Mouse (Mus musculus): ENCODE measurements around the gene Rab5c. TPM values are rescaled to one million over a fixed set of nuclear protein-coding genes. Genes with fewer than 3 reads are reported as not detected.

Gene Rab5c
- polyA plus RNA-seq, 1 experiment from 2014 or later, result 18.9 TPM

DNA sequence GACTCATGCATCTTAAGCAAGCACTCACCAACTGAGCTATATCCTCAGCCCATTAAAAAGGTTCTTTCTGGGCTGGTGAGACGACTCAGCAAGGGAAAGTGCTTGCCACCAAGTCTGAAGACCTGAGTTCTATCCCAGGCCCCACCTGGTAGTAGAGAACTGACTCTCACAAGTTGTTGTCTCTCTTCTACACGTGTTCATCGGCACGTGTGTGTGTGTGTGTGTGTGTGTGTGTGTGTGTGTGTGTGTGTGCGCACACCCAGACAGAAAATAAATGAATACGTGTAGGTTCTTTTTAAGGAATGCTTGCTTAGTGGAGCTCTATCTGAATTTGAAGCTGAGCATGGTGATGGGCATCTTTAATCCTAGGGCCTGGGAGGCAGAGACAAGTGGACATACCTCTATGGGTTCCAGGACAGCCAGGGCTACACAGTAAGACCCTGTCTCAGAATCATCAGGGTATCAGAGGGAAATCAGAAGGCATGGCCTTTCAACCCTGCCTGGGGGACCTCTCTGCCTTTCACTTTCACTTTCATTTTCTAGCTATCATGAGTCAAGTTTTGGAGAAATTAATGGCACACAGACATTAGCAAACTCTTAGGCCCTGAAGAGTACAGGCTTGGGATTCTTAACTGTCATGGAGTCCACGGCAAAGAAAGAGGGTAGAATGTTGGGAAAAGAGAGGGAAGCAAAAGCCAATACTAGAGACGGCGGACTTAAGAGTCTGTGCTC, 2.7 kb downstream of the Rab5c start:
- 88% methylated on average over 9 of the region's 9 CpGs for WGBS
- H3K27me3 ChIP-seq, result no peaks in the 10 kb centered on the region
- no peak overlapping the region for H3K4me3 ChIP-seq
- no peak overlapping the region for H3K4me2 ChIP-seq (replicated peaks)
- no peaks in the 10 kb centered on the region for H3K9me3 ChIP-seq
- H3K27ac ChIP-seq, result no peak overlapping the region
- H3K9ac ChIP-seq, result no peak overlapping the region
- no peak for ATAC-seq (ENCODE audit: insufficient number of reproducible peaks, insufficient read depth, low FRiP score, low TSS enrichment)
- H3K4me1 ChIP-seq, result peaks cover 14% of the 10 kb centered on the region
- H3K36me3 ChIP-seq, result no peaks in the 10 kb centered on the region; the same call in 1 of the 2 replicates

DNA sequence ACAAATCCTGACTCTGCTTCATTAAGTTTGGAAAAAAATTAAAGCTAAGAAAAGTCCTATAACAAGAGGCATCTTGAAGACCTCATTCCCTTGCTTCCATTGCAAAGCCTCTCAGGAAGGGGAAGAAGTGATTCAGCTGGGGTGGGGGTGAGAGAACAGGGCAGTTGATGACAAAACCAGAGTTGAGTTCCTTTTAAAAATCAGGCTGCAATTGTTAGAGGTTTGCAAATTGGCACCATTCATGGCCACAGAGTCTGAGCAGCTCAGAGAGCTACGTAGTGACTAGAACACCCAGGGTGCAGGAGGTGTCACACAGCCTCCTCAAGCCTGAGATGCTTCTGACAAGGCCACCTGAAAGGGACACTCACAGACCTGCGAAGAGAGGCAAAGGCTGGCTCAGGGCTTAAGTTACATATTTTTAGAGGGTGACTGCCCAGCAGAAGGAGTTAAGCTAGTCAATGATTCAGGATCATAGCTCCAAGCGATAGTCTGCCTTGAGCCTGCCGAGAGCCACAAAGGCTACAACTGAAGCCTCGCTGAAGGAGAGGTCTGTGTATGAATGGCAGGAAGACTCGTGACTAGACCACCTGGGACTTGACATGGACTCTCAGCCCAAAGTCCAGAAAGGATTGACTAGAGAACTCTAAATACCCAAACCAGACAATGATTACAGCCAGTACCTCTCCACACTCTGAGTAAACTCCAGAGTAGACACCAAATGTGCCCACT, 7.4 kb downstream of the Rab5c start:
- no peak for ATAC-seq (ENCODE audit: insufficient number of reproducible peaks, insufficient read depth, low FRiP score, low TSS enrichment)
- Histone ChIP-seq H3K9me3 (no peaks in the 10 kb centered on the region), H3K4me2 (replicated peaks) (no peak overlapping the region), H3K36me3 (peaks cover 16% of the 10 kb centered on the region), H3K27ac (no peak overlapping the region), H3K9ac (no peak overlapping the region), H3K4me1 (no peaks in the 10 kb centered on the region), H3K4me3 (no peak overlapping the region), H3K27me3 (no peaks in the 10 kb centered on the region)
- 80% methylated on average over 6 of the region's 6 CpGs for WGBS

DNA sequence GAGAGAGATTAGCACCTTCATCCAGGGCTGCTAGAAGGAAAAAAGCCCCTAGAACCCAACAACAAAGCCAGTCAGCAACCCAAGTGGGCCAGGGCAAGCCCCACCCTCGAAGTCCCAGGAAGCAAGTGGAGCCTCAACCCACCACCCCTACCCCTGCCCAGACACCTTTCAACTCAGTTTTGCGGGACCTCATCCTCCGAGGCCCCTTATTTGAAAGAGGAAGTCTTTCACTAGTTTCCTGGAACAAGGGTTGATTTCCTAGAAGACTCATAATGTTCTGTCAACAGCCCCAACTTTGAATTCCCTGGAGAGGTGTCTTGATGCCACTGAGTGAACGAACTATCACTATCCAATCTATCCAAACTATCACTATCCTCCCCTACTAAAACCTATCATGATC, 8.0 kb downstream of the Rab5c start:
- H3K27me3 ChIP-seq, result no peaks in the 10 kb centered on the region
- no peak overlapping the region for H3K4me3 ChIP-seq
- no peak overlapping the region for H3K27ac ChIP-seq
- H3K9ac ChIP-seq, result no peak overlapping the region
- WGBS, result 92% methylated on average over 4 of the region's 4 CpGs
- ATAC-seq (ENCODE audit: insufficient number of reproducible peaks, insufficient read depth, low FRiP score, low TSS enrichment), result no peak
- no peaks in the 10 kb centered on the region for H3K9me3 ChIP-seq
- H3K4me2 ChIP-seq (replicated peaks), result no peak overlapping the region
- peaks cover 5% of the 10 kb centered on the region for H3K4me1 ChIP-seq
- peaks cover 16% of the 10 kb centered on the region for H3K36me3 ChIP-seq

GRCm38 (mm10) chr11:100728601-100729000, 9.4 kb downstream of the Rab5c start:
- Histone ChIP-seq H3K9me3 (no peaks in the 10 kb centered on the region), H3K36me3 (peaks cover 16% of the 10 kb centered on the region), H3K27me3 (no peaks in the 10 kb centered on the region), H3K27ac (no peak overlapping the region), H3K4me3 (no peak overlapping the region), H3K4me2 (replicated peaks) (no peak overlapping the region), H3K4me1 (peaks cover 13% of the 10 kb centered on the region), H3K9ac (no peak overlapping the region)
- WGBS, result 80% methylated on average over 6 of the region's 6 CpGs
- no peak for ATAC-seq (ENCODE audit: insufficient number of reproducible peaks, insufficient read depth, low FRiP score, low TSS enrichment)

DNA sequence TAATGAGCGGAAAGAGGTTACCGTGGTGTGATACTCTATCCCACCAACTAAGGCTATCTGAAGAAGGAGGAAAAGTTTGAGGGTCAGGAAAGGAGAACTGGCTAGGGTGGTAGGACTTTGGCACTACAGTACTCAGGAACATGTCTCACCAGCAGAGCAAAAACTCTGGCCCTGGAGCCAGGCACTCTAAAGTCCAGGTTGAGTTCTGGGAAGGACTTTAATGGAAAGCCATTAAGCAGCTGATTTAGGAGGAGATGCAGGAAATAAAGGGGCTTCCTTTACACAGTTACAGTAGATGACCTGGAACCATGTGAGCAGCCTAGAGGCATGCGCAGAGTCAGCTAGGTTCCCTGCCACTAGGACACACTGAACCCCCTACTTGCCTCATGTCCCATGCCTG, 10.8 kb downstream of the Rab5c start:
- peaks cover 13% of the 10 kb centered on the region for H3K4me1 ChIP-seq
- 86% methylated on average over 3 of the region's 3 CpGs for WGBS
- no peak overlapping the region for H3K9ac ChIP-seq
- H3K4me2 ChIP-seq (replicated peaks), result no peak overlapping the region
- no peak overlapping the region for H3K4me3 ChIP-seq
- H3K9me3 ChIP-seq, result no peaks in the 10 kb centered on the region
- no peaks in the 10 kb centered on the region for H3K27me3 ChIP-seq
- no peak overlapping the region for H3K27ac ChIP-seq
- peaks cover 16% of the 10 kb centered on the region; the same call in 1 of the 2 replicates for H3K36me3 ChIP-seq
- no peak for ATAC-seq (ENCODE audit: insufficient number of reproducible peaks, insufficient read depth, low FRiP score, low TSS enrichment)

DNA sequence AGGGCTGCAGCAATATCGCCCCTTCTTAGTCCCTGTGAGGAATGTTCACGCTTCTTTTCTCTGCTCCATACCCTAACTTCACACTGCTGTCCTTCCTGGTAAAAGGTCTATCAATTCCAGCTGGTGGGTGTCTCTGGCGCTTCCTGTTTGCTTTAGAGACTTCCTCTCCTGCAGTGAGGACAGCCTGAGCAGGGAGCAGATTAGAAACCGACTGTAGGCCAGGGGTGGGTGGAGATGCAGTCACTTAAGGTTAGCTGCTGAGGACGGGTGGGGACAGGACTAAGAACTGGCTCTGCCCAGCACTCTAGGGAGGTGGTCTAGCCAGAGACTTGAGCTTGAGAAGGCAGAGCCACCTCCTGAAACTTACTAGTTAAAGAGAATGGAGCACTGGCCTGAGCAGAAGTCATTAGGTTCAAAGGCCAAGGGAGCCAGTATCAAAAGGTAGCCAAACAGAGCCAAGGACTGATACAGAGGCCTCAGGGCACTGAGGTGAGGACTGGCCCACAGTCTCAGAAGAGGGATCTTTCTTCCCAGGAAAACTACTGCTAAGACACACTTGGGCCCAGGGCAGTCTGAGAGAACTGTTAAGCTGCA, 13.0 kb downstream of the Rab5c start:
- Histone ChIP-seq H3K9me3 (no peaks in the 10 kb centered on the region), H3K4me3 (no peak overlapping the region), H3K27me3 (no peaks in the 10 kb centered on the region), H3K36me3 (peaks cover 16% of the 10 kb centered on the region; the same call in 1 of the 2 replicates), H3K4me2 (replicated peaks) (no peak overlapping the region), H3K27ac (0 out of 2 replicates have a peak overlapping the region, but pooled peaks have one; percentile 46), H3K9ac (no peak overlapping the region), H3K4me1 (peaks cover 13% of the 10 kb centered on the region)
- WGBS, result 24% methylated on average over 5 of the region's 5 CpGs
- ATAC-seq (ENCODE audit: insufficient number of reproducible peaks, insufficient read depth, low FRiP score, low TSS enrichment), result no peak

DNA sequence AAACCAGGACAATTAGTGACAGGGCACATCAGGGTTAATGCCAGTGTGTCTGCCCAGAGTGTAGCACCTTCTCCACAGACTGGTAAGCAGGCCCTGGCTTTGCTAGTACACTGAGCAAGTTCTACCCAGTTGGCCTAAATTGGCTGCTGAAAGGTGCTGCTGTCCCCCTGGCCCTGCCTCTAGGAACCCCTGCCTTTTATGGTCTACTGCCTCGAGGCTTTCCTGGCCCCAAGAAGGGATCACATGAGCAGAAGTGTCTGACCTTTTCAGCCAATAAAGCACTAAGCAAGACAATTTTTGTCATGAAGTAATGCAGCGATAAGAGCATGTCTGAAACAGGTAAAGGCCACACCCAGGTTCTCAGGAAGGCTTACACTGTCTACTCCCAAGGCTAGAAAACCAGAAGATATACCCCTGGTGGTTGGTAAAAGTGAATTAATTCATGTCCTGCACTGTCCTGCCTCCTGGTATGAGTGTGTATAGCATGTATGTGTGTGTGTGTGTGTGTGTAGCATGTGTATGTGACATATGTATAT, 15.5 kb downstream of the Rab5c start:
- H3K4me1 ChIP-seq, result peaks cover 13% of the 10 kb centered on the region
- no peak overlapping the region for H3K27ac ChIP-seq
- H3K9me3 ChIP-seq, result no peaks in the 10 kb centered on the region
- H3K36me3 ChIP-seq, result peaks cover 24% of the 10 kb centered on the region
- no peak overlapping the region for H3K4me3 ChIP-seq
- no peak for ATAC-seq (ENCODE audit: insufficient number of reproducible peaks, insufficient read depth, low FRiP score, low TSS enrichment)
- H3K9ac ChIP-seq, result no peak overlapping the region
- WGBS, result 61% methylated on average over 2 of the region's 2 CpGs
- no peaks in the 10 kb centered on the region for H3K27me3 ChIP-seq
- H3K4me2 ChIP-seq (replicated peaks), result no peak overlapping the region

GRCm38 (mm10) chr11:100721776-100722492, 16.1 kb downstream of the Rab5c start:
- 75% methylated on average over 8 of the region's 8 CpGs for WGBS
- Histone ChIP-seq H3K9me3 (no peaks in the 10 kb centered on the region), H3K27me3 (no peaks in the 10 kb centered on the region), H3K9ac (no peak overlapping the region), H3K36me3 (peaks cover 30% of the 10 kb centered on the region), H3K4me2 (replicated peaks) (no peak overlapping the region), H3K4me1 (peaks cover 13% of the 10 kb centered on the region), H3K4me3 (no peak overlapping the region), H3K27ac (no peak overlapping the region)
- ATAC-seq (ENCODE audit: insufficient number of reproducible peaks, insufficient read depth, low FRiP score, low TSS enrichment), result no peak

DNA sequence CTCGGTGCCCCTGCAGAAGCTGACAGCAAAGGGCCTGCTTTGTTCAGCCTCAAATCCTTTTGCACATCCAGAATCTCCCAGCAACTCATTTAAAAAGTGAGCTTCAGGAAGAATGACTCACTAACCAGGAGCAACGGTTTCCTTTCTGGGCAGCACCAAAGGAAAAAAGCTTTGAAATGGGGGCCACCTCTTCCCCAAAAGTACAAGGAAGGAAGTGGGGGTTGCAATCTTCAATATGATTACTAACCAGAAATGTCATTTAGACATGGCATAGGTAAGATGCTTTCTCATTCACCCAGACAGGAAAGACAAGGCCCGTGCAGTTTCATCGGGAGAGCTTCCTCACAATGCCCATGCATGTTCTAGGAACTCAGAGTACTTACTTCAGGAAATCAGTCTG, 16.8 kb downstream of the Rab5c start:
- peaks cover 13% of the 10 kb centered on the region for H3K4me1 ChIP-seq
- no peak overlapping the region; the same call in 1 of the 2 replicates for H3K9ac ChIP-seq
- no peak overlapping the region for H3K4me2 ChIP-seq (replicated peaks)
- no peaks in the 10 kb centered on the region for H3K27me3 ChIP-seq
- H3K36me3 ChIP-seq, result peaks cover 36% of the 10 kb centered on the region
- no peaks in the 10 kb centered on the region for H3K9me3 ChIP-seq
- WGBS, result 72% methylated on average over 4 of the region's 4 CpGs
- no peak for ATAC-seq (ENCODE audit: insufficient number of reproducible peaks, insufficient read depth, low FRiP score, low TSS enrichment)
- no peak overlapping the region for H3K27ac ChIP-seq
- H3K4me3 ChIP-seq, result no peak overlapping the region

DNA sequence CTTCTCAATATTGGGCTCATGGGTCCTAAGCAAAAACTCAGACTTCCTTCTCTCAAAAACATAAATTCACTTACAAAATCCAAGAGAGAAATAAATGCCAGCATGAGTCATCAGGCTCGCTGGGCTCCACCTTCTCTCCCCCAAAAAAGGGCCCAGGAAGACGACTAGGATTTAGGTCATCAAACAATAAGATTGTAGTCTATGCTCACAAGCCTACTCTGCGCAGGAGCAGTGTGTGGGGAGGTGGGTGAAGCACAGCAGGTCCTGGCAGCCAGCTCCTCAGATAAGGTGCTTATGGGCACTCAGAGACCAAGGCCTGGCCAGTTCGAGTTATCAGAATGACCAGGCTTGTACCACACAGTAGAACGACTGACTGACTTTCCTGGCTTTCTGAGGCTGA, 17.7 kb downstream of the Rab5c start:
- Histone ChIP-seq H3K36me3 (peaks cover 45% of the 10 kb centered on the region), H3K4me1 (peaks cover 11% of the 10 kb centered on the region), H3K9me3 (no peaks in the 10 kb centered on the region), H3K4me2 (replicated peaks) (no peak overlapping the region), H3K27me3 (no peaks in the 10 kb centered on the region), H3K27ac (0 out of 2 replicates have a peak overlapping the region, but pooled peaks have one; percentile 52), H3K9ac (no peak overlapping the region), H3K4me3 (no peak overlapping the region)
- WGBS, result 82% methylated on average over 5 of the region's 5 CpGs
- no peak for ATAC-seq (ENCODE audit: insufficient number of reproducible peaks, insufficient read depth, low FRiP score, low TSS enrichment)

DNA sequence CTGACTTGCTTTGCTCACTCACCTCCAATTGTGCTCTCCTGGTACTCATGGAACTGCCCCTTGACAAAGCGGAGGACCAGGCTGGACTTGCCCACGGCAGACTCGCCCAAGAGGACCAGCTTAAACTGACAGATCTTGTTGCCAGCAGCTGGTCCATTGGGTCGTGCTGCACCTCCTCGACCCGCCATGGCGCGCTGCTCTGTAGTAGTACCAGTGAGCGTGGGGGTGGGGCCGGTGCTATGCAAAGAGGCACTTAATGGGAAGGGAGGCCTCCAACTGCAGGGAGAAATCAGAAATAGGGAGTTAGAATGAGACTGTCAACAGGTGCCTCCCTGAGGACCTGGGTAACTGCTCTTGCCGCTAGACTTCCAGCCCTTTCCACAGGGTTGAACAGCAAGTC, 18.1 kb downstream of the Rab5c start:
- no peak for ATAC-seq (ENCODE audit: insufficient number of reproducible peaks, insufficient read depth, low FRiP score, low TSS enrichment)
- Histone ChIP-seq H3K36me3 (peaks cover 47% of the 10 kb centered on the region), H3K4me2 (replicated peaks) (no peak overlapping the region), H3K9me3 (no peaks in the 10 kb centered on the region), H3K4me3 (no peak overlapping the region), H3K27ac (no peak overlapping the region), H3K27me3 (no peaks in the 10 kb centered on the region), H3K9ac (no peak overlapping the region), H3K4me1 (peaks cover 7% of the 10 kb centered on the region)
- WGBS, result 85% methylated on average over 11 of the region's 11 CpGs

Data from embryonic facial prominence, embryonic 12.5 days (tissue).